Mouse (Mus musculus): ENCODE data around the gene Ugt1a6a. TPM values are rescaled to one million over a fixed set of nuclear protein-coding genes. Genes with fewer than 3 reads are reported as not detected.

Ugt1a6a gene
- polyA plus RNA-seq, 1 experiment = 2.1 TPM

DNA sequence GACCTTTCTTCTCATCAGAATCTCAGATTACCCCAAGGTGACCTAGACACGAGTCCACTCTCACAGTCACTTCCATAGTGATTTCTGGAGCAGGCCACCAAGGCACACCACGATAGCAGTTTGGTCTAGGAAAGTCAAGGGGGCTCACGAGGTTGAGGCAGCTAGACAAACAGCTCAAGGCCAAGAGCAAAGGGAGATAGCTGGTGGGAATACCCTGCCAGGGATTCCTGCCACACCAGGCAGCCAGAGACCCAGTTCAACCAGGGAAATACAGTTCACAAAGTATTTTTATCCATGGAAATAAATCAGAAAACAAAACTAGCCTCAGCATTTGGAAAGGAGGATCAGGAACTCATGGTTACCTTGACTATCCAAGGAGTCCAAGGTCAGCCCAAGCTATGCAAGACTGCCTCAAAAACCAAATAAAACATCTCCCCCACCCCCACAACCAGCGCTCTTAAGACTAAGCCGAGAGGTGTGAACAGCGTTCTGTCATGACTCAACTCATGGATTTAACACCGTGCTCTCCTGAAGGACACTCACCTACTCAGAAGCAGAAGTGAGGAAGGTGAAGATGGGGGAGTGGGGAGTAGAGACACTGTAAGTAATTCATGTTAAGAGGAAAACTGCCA lies 129.7 kb downstream of the Ugt1a6a start:
- H3K27me3 ChIP-seq (ENCODE audit: control insufficient read depth, insufficient read depth, low read length) = no peaks in the 10 kb centered on the region
- no peak for TF ChIP-seq CTCF (IDR thresholded peaks at IDR 0.05; ENCODE audit: extremely low read depth, insufficient read length, insufficient replicate concordance, low read depth, low read length)
- no peak for TF ChIP-seq POLR2A (IDR thresholded peaks at IDR 0.05; ENCODE audit: low read depth, low read length)
- 83% methylated on average over 7 of the region's 7 CpGs for WGBS
- H3K4me1 ChIP-seq (ENCODE audit: control insufficient read depth, insufficient read depth, insufficient read length, low read length) = peaks cover 7% of the 10 kb centered on the region
- H3K27ac ChIP-seq (ENCODE audit: insufficient read depth, low read depth, low read length) = no peak overlapping the region
- peaks cover 86% of the 10 kb centered on the region for H3K36me3 ChIP-seq (ENCODE audit: control insufficient read depth, insufficient read depth, low read length)
- H3K4me3 ChIP-seq (ENCODE audit: low read depth, low read length) = no peak overlapping the region

DNA sequence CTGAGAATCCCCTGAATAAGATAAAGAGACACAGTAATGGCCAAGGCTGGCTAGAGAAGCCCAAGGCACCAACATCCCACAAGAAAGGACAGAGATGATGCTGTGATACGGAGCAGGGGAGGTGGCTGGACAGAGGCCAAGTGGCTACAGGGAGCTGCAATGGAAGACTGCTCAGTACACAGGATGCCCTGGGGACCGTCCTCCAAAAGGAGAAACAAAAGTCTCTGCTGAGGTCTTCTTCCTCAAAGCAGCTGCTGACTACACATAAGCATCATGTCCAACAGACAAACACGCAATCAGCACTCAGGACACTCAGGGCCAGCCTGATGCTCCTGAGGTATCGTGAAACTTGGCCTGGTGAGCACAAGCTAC lies 130.2 kb downstream of the Ugt1a6a start:
- WGBS = 77% methylated on average over 4 of the region's 4 CpGs
- peaks cover 4% of the 10 kb centered on the region for H3K4me1 ChIP-seq (ENCODE audit: control insufficient read depth, insufficient read depth, insufficient read length, low read length)
- no peak overlapping the region for H3K27ac ChIP-seq (ENCODE audit: insufficient read depth, low read depth, low read length)
- H3K36me3 ChIP-seq (ENCODE audit: control insufficient read depth, insufficient read depth, low read length) = peaks cover 89% of the 10 kb centered on the region
- TF ChIP-seq CTCF (IDR thresholded peaks at IDR 0.05; ENCODE audit: extremely low read depth, insufficient read length, insufficient replicate concordance, low read depth, low read length) (no peak), POLR2A (IDR thresholded peaks at IDR 0.05; ENCODE audit: low read depth, low read length) (no peak)
- no peak overlapping the region for H3K4me3 ChIP-seq (ENCODE audit: low read depth, low read length)
- H3K27me3 ChIP-seq (ENCODE audit: control insufficient read depth, insufficient read depth, low read length) = no peaks in the 10 kb centered on the region

DNA sequence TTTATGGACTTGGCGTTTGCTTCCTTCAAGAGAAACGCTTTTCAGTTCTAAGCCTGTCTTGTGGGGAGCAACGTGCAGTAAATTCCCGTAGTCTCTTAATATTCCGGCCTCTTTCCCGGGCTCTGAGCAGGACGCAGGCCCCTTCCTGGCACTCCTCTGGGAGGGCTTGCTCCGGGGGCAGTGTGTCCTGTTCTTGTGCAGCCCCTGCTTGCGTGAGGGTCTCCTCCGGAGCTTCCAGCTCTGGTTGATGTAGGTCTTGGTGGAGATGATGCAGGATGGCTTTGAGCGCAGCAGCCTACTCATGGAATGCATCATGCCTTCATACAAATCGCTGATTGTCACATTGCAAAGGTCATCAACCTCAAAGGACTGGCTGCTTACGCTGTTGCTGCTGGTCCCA lies 131.5 kb downstream of the Ugt1a6a start:
- peaks cover 88% of the 10 kb centered on the region for H3K36me3 ChIP-seq (ENCODE audit: control insufficient read depth, insufficient read depth, low read length)
- TF ChIP-seq POLR2A (IDR thresholded peaks at IDR 0.05; ENCODE audit: low read depth, low read length) (no peak), CTCF (IDR thresholded peaks at IDR 0.05; ENCODE audit: extremely low read depth, insufficient read length, insufficient replicate concordance, low read depth, low read length) (no peak)
- H3K4me3 ChIP-seq (ENCODE audit: low read depth, low read length) = no peak overlapping the region
- no peak overlapping the region for H3K27ac ChIP-seq (ENCODE audit: insufficient read depth, low read depth, low read length)
- 89% methylated on average over 13 of the region's 13 CpGs for WGBS
- no peaks in the 10 kb centered on the region for H3K27me3 ChIP-seq (ENCODE audit: control insufficient read depth, insufficient read depth, low read length)
- no peaks in the 10 kb centered on the region for H3K4me1 ChIP-seq (ENCODE audit: control insufficient read depth, insufficient read depth, insufficient read length, low read length)

DNA sequence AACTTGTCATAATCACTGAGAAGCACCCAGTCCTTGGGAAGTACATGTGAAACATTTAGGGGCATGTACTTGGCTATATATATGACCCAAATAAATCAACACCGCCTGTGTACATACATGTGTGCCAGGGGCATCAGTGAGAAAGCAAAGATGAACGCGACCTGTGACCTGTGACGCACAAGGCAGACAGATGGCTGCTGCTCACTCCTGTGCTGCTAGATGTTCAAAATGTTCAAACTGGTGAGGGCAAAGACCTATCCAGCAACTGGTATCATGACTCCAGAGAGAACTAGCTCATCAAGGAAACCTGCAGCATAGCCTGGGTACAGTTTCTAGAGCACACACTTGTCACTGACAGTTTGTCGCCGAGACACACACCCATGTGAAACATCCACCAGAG lies 132.9 kb downstream of the Ugt1a6a start:
- WGBS = 92% methylated on average over 6 of the region's 6 CpGs
- no peaks in the 10 kb centered on the region for H3K4me1 ChIP-seq (ENCODE audit: control insufficient read depth, insufficient read depth, insufficient read length, low read length)
- no peak for TF ChIP-seq CTCF (IDR thresholded peaks at IDR 0.05; ENCODE audit: extremely low read depth, insufficient read length, insufficient replicate concordance, low read depth, low read length)
- TF ChIP-seq POLR2A (IDR thresholded peaks at IDR 0.05; ENCODE audit: low read depth, low read length) = no peak
- no peaks in the 10 kb centered on the region for H3K27me3 ChIP-seq (ENCODE audit: control insufficient read depth, insufficient read depth, low read length)
- no peak overlapping the region for H3K4me3 ChIP-seq (ENCODE audit: low read depth, low read length)
- no peak overlapping the region for H3K27ac ChIP-seq (ENCODE audit: insufficient read depth, low read depth, low read length)
- H3K36me3 ChIP-seq (ENCODE audit: control insufficient read depth, insufficient read depth, low read length) = peaks cover 84% of the 10 kb centered on the region

DNA sequence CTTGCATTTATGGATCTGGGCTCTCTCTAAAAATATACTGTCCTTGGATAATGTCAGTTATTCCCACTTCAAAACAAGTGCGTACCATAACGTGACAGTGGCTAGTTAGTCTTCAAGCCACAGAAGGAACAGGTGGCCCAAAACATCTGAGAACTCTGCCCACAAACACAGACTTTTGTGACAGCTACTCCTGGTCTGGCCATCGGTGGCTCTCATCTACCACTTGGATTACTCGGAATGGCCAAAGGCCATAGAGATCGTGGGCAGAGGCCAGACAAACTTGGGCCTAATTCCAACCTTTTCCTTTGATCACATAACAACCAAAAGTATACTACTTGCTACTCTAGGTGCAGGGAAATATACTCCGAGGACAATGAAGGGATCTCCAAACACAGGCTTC lies 133.5 kb downstream of the Ugt1a6a start:
- Histone ChIP-seq H3K27ac (ENCODE audit: insufficient read depth, low read depth, low read length) (no peak overlapping the region), H3K27me3 (ENCODE audit: control insufficient read depth, insufficient read depth, low read length) (no peaks in the 10 kb centered on the region), H3K36me3 (ENCODE audit: control insufficient read depth, insufficient read depth, low read length) (peaks cover 82% of the 10 kb centered on the region), H3K4me1 (ENCODE audit: control insufficient read depth, insufficient read depth, insufficient read length, low read length) (no peaks in the 10 kb centered on the region), H3K4me3 (ENCODE audit: low read depth, low read length) (no peak overlapping the region)
- WGBS = 82% methylated on average over 6 of the region's 6 CpGs
- no peak for TF ChIP-seq POLR2A (IDR thresholded peaks at IDR 0.05; ENCODE audit: low read depth, low read length)
- no peak for TF ChIP-seq CTCF (IDR thresholded peaks at IDR 0.05; ENCODE audit: extremely low read depth, insufficient read length, insufficient replicate concordance, low read depth, low read length)

Other genes starting within 250 kb of the Ugt1a6a start
- 4.0 and 7.2 TPM in 2 replicates for gene Usp40, start 126.3 kb upstream of the Ugt1a6a start, polyA plus RNA-seq (2012; rRNA removed)
- not detected in 2 replicates for gene Ugt1a10, start 79.4 kb upstream of the Ugt1a6a start, polyA plus RNA-seq (2012; rRNA removed)
- gene Ugt1a9, start 64.0 kb upstream of the Ugt1a6a start, polyA plus RNA-seq (2012; rRNA removed) = 0.36 and 0.37 TPM in 2 replicates
- gene Ugt1a8, start 47.0 kb upstream of the Ugt1a6a start, polyA plus RNA-seq (2012; rRNA removed) = not detected in 2 replicates
- 57.1 and 60.9 TPM in 2 replicates for gene Ugt1a7c, start 39.7 kb upstream of the Ugt1a6a start, polyA plus RNA-seq (2012; rRNA removed)
- 2.7 and 3.6 TPM in 2 replicates for gene Ugt1a6b, start 31.6 kb upstream of the Ugt1a6a start, polyA plus RNA-seq (2012; rRNA removed)
- gene Ugt1a5, start 31.2 kb downstream of the Ugt1a6a start, polyA plus RNA-seq (2012; rRNA removed) = 0.28 and 0.34 TPM in 2 replicates
- gene Ugt1a2, start 65.8 kb downstream of the Ugt1a6a start, polyA plus RNA-seq (2012; rRNA removed) = 0.09 and 0.38 TPM in 2 replicates
- 2.7 and 5.3 TPM in 2 replicates for gene Dnajb3, start 71.0 kb downstream of the Ugt1a6a start, polyA plus RNA-seq (2012; rRNA removed)
- gene Ugt1a1, start 77.2 kb downstream of the Ugt1a6a start, polyA plus RNA-seq (2012; rRNA removed) = 21.8 and 88.2 TPM in 2 replicates
- gene Mroh2a, start 92.2 kb downstream of the Ugt1a6a start, polyA plus RNA-seq (2012; rRNA removed) = 0.11 and 0.35 TPM in 2 replicates
- gene Hjurp, start 142.8 kb downstream of the Ugt1a6a start, polyA plus RNA-seq (2012; rRNA removed) = 22.9 and 23.4 TPM in 2 replicates
- gene Trpm8, start 142.9 kb downstream of the Ugt1a6a start, polyA plus RNA-seq (2012; rRNA removed) = not detected in 2 replicates

Data from small intestine, adult 2 months (tissue).